Mouse (Mus musculus) bone marrow macrophage, adult 2 months (primary cell): ENCODE results near the gene Pbrm1.

ENCODE experiments used
- CTCF ChIP-seq: IDR thresholded peaks from 2 replicates; pipeline ENCODE4 v1.5.1; 2012; ENCODE audit warnings: low read depth, mild to moderate bottlenecking, low read length, moderate library complexity
- POLR2A ChIP-seq: IDR thresholded peaks from 2 replicates; pipeline ENCODE4 v1.6.1; 2012; ENCODE audit warnings: mild to moderate bottlenecking, low read depth, low read length, borderline replicate concordance

DNA sequence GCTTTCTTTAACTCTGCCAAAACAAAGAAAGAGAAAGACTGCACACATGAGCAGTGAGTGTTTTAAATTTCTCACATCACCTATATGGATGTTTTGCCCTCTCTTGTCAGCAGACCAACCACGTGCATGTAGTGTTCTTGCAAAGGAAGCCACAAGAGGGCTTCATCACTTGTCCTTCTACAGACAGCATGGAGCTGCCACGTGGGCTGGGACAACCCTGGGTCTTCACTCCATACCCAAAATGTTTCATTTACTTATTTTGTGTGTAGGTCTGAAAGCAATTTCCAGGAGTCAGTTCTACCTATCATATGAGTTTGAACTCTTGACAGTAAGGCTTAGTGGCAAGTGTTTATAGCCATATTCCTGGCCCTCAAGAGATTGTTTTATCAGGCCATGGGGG lies 1.1 kb upstream of the Pbrm1 start:
- TF ChIP-seq POLR2A (no peak), CTCF (no peak)
